Mouse (Mus musculus): ENCODE measurements around the gene Usp49. TPM values are rescaled to one million over a fixed set of nuclear protein-coding genes. Genes with fewer than 3 reads are reported as not detected.

Gene Usp49
- total RNA-seq, 1 experiment from 2014 or later: 8.8 TPM

DNA sequence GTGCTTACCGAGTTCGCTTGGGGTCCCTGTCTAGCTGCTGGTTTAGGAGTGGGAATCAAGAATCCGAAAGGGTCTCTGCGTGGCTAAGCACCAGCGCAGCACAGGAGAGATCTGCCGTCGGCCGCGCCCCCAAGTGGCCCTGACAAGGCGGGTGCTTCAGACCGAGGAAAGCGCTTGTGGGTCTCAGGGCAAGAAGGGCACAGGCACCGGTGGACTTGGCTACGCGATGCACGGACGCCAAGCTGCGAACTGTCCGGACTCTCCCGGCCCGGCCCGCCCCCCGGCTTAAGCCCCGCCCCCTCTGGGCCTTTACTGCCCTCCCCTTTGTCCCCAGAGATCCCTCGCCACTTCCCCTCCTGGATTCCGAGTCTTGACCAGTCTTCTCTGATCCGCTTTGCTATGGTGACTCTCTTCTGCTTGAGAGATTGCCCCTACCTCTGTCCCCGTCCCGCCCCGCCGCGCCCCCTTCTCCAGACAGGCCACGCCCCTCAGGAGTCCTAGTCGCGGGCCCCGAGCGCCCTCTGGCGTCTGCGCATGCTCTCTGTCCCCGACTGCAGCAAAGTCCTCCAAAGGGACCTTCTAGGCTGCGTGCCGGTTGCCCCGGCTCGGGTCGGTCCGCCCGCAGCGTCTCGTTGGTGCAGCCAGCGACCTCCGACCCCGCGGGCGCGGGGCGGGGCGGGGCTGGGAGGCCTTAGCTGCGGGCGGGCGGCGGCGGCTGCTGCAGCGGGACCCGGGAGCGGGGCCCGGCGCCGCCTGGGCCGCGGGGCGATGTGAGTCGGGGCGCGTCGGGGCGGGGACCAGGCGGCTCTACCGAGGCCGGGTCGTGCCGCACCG is 64.2 kb downstream of the Usp49 start, which contains the start of gene Prickle4:
Prickle4 (minus strand) TSS at position 234 of the 834 bp plus-strand sequence.
- DNase-seq: peak; percentile 99

DNA sequence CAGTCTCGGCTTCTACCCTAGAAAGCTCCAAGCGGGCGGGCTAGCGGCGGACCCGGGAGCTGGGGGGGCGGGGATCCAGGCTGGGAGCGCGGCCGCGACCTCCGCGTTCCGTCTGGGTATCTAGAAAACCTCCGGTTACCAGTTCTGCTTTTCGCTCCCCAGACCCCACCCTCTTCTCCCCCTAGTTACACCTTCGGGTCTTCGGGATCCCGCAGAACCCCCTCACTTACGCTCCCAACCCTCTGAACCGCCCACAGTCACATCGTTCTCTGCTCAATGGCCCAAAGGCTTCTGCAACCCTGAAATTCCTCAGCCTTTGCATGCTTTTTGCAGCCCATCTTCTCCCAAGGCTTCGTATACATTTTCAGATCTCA is 64.8 kb downstream of the Usp49 start:
- no peak for DNase-seq

DNA sequence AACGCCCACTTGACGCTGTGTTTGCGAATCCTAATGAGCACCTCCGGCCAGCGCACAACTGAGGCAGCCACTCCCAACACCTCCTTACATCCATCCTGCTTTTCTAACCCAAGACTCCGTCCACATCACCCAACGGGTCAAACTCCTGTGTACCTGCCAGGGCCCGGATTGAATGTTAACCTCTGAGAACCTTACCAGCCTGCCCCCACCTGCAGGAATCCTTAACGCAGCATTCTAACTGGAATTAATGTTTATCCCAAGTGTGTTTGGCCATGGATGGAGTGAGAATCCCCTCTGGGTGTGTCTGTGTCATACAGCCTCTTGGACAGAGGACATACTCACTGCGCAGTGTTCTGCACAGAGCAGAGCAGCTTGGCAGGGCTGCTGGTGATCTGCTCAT is 67.7 kb downstream of the Usp49 start:
- DNase-seq: no peak

DNA sequence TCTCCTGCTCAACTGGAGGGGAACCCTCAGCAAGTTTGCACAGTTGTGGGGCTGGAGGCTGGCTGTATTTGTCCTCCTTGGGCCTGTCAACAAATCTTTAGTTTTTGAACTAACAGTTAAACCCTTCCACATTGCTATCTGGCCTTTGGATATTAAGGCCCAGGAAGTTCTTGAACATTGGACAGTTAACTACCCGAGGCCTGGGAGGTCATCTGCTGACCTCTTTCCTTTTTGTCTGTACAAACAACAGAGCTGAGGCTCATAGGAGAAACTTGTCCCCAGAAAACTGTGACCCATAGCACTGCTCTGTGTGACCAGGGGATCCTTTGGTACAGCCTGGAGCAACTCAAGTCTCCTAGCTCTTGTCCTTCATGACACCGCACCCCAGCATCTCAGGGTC is 68.6 kb downstream of the Usp49 start:
- no peak for DNase-seq

DNA sequence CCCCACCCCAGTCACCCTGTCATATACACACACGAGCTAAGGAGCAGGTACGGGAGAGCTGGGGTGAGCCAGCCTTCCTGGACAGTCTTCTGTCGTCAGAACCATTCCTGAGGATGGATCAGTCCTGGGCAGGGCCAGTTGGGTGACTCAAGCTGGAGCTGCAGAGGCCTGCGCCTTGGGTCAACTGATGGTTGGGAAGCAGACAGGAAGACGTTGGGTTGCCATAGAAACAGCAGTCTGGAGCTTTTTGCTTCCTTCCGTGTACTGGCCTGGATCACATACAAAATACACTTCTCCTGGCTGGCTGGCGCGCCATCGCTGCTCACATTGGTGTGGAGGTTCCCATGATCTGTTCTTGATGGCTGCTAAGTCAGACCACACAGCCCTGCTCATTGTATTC is 71.3 kb downstream of the Usp49 start:
- DNase-seq: no peak

DNA sequence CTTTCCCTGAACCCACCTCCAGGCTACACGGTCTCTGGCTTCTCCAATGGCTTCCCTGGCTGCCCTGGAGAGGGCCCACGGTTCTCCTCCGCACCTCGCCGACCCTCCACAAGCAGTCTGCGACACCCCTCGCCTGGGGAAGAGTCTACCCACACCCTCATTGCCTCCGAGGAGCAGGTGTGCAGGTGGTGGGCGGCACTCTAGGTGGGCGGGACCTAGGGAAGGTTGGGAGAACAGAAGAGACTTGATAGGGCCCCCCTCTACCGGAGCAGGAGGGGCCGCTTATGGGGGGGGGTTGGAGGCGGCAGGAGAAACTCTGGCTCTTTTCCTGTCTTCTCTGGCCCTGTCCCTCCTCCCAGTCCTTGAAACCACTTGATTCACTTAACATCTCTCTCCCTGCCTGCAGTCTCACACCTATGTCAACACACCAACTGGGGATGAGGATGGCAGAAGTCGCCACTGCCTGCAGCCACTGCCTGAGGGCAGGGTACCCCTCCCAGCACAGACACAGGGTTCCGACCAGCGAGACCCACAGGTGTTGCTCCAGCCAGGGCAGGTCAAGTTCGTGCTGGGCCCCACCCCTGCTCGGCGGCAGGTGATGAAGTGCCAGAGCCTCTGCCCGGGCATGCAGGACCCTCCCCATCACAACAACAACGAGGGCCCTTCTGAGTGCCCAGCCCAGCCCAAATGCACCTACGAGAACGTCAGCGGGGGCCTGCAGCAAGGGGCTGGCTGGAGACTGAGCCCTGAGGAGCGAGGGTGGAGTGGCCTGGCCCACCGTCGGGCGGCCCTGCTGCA is 72.3 kb downstream of the Usp49 start:
- DNase-seq: no peak

DNA sequence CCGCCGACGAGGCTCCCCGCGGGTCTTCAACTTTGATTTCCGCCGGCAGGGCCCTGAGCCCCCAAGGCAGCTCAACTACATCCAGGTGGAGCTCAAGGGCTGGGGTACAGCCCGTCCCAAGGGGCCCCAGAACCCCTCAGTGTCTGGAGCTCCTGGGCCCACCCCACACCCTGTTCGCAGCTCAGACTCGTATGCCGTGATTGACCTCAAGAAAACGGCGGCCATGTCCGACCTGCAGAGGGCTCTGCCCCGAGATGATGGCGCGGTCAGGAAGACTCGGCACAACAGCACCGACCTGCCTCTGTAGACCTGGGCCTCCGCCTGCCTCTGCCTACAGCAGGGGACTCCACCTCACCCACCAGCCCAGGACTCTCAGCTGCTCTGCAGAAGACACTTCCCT is 73.1 kb downstream of the Usp49 start:
- no peak for DNase-seq

DNA sequence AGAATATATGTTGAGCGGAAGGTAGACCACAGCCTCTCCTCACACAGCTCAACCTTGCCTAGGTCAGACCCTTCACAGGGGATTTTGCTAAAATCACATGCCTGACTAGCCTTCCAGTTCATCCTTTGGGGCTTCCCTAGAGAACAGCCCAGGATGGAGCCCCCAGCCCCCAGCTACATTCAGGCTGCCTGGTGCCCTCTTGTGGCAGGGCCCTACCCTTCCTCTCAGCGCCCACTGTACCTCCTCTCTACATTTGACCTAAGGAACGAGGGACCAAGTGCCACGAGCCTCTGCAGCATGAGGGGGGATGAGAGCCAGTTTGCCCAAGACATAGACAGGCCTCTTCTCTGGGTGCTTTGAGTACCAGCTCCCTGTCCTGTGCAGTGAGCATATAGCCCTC is 74.2 kb downstream of the Usp49 start:
- DNase-seq: no peak

DNA sequence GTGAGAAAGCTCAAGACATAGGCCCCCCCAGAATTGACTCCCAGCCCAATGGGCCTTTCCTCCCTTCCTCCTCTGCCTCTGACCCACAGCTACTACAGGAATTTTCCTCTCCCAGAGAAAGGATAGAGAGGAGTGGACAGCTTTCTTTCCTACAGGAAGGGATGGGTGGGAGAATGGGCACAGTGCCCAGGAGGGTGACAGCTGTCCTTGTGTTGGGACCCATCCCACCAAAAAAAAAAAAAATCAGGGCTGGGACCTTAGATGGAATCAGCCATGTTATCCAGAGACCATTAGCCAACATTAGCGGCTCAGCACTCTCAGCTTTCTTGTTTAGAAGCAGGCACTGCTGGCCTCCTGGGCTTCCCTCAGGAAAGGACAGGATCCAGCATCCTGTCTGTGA is 75.7 kb downstream of the Usp49 start:
- no peak for DNase-seq

DNA sequence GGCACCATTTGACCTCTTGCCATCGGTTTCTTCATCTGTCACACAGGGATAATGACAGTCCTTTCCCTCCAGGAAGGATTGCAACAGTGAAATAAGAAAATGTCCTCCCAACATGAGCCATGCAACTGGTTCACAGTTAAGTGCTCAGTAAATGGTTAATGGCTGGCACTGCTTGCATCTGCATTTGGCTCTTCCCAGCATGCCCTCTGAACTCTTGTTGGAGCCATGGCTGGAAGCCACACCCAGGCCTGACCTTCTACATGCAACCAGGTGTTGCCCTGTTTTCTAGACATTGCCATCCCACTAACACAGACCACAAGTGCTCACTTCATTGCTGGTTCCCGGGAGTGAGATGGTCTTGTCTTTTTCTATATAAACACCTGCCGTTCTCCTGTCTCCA is 77.5 kb downstream of the Usp49 start:
- DNase-seq: no peak

DNA sequence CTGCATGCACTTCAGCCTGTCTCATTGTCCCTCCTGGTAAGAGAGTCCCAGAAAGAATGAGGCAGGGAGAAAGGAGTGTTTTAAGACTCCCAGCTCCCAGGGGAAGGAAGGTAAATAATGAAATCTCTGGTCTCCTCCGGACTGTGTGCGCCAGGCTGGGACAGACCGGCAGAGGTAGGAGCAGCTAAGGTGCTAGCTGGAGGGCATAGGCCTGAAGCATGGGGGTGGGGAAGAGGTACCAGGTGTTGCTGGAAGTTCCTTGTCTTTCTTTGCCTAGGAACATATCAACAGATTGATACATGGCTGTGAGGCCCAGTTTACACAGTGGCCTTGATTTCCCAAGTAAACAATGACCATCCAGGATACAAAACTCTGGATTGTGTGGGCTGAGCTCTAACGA is 78.5 kb downstream of the Usp49 start:
- DNase-seq: no peak

DNA sequence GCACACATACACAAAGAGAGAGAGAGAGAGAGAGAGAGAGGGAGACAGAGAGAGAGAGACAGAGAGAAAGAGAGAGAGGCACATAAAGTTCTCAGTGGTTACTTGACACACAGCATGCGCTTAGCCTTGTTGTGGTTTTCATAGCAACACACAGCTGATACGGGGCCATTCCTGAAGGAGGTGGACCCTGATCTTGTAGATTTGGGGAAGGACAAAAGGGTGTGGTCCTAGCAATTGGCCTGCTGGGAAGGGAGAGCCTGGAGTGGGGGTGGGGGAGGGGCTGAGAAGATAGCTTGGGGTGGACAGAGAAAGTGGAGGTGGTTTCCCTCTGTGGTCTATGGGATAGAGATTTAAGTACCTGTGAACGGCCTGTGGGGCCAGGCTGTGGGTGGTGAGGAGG is 79.5 kb downstream of the Usp49 start:
- no peak for DNase-seq

DNA sequence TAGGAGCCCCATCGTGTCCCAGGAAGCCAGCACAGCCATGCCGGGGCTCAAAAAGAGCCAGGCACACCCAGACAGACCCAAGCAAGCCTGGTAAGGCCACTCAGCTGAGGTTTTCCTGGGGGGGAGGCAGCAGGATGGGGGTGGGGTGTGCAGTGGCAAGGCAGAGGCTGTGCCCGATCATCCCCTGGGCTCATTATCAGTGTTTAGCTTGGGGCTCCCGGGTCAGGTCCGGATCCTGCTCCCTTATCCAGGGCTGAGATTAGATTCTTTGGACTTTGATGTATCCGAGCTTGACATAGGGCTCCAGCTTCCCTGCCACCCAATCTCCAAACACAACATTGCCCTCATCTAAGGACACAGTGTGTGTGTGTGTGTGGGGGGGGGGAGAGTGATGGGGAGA is 81.4 kb downstream of the Usp49 start:
- no peak for DNase-seq

DNA sequence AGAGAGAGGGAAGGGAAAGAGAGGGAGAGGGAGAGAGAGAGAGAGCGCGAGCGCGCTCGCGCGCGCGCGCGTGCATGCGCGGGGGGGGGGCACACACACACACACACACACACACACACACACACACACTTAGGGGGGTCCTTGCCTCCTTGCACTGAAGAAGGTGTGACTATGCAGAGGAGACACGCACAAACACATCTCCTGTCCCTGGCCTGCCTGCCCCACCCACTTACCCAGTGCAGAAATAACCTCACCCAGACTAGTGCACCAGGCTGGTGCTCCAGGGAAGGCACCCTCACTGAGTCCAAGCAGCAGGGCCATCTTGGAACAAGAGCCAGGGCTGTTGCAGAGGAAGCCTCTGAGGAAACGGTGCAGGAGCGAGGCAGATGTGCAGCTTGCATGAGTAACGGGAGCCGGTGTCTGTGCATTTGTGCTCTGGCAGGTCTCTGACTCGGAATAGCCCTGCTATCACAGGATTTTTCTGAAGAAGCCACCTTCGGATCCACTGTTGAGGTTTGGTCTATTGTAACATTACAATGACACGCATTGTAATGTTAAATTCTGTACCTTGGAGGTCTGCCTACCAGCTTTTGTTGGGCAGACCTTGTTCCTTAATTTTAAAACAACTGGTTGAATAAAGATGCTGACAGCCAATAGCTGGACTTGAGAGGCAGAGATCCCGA is 82.5 kb downstream of the Usp49 start:
- no peak for DNase-seq

DNA sequence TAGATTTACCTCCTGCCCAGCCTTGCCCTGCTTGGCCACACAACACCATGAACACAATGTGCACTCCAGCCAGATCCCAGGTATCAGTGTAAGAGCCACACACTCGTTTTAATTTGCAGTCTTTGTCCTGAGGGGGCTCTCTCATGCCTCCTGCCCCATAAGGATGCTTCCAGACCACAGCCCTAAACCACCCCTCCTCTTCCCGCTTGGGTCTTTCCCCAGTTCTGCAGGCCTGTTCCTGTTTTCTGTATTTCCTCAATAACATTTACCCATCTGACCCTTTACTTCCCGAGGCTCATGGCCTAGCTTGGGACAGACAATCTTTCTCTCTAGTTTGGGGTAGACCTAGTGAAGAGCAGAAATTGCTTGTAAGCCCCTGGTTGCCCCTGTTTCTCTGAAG is 84.5 kb downstream of the Usp49 start:
- DNase-seq: no peak

DNA sequence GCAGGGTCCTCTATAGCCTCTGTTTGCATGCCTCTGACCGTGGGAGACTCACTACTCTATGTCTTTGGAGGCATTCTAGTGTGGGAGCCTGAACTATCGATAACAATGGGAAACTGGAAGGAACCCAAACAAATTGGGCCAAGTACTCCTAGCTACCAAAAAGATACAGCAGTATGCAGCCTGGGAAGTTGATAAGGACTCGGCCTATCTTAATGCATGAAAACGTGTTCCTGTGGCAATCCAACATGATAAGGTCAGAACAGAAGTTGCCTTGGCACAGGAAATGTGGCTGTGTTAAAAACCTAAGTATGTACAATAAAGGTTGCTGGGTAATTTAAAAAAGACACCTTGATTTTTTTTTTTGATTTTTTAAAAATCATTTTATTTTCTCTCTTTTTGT is 90.7 kb downstream of the Usp49 start:
- no peak for DNase-seq

DNA sequence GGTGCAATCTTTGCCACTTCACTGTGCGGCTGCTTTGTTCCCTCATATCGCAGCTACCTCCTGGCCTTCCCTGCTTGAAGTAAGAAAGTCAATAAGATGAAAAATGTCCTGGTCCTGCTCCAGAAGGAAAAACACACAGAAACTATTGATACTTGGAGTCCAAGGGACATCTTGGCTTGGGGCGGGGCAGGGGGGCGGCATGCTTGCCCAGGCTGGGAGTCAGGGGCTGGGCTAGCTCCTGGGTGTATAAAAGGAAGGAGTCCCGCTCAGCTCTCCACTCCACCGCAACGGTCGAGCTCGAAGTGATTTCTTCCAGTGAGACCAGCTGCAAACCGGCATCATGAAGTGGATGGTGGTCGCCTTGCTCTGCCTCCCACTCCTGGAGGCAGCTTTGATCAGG is 96.1 kb downstream of the Usp49 start, which contains the start of gene Pgc:
Pgc (plus strand) TSS at position 277 of the 400 bp plus-strand sequence.
- no peak for DNase-seq

DNA sequence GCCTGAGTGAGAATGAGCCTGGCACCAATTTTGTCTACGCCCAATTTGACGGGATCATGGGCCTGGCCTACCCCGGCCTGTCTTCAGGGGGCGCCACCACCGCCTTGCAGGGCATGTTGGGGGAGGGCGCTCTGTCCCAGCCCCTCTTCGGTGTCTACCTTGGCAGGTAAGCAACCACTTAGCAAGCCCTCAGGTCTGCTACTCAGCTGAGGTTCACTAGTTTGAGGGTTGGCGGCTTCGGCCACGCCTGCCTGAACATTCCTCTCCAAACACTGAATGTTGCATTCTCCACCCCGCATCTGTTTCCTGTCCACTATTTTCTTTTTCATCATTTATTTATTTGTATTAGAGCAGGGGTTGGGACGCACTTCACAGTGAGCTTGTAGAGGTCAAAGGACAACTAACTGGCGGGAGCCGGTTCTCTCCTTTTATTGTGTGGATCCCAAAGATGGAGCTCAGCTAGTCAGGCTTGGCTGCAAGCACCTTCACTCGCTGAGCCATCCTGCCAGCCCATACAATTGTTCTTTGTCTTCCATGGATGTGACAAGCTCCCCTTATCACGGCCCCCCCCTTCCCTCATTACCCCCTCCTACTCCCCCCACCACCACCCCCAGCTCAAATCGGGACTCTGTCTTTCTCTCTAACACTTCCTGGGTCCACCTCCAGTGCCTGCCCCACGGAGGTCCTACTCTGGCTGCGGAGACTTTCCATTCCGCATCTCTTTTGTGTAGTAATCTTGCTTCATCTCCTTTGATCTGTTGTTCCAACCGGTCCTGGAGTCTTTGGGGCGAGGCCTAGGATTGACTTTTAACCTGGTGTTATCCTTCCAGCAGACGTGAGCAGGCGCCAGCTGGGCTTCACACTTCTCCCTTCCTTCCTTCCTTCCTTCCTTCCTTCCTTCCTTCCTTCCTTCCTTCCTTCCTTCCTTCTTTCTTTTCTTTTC is 100.4 kb downstream of the Usp49 start:
- DNase-seq: no peak

DNA sequence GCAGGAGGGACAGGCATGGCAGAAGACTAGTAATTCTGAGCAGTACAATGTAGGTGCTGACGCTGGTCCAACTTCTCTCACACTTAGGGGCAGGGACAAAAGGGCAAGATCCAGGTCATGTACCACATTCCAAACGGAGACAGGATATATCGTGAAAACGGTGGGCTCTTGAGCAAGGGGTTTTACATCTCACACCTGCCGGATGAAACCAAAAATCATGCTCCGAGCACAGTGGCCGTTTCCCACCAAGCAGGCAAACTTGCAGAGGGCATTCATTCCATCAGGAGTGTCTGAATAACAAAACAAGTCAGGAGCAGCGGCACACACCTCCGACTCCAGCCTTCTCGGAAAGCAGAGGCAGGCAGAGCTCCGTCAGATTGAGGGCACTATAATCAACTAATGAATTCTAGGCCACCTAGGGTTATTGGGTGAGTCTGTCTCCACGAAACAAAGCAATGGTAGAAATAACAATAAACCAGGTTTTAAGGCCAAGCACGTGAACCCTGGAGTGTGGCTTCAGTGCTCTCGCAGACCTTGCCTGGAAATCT is 105.1 kb downstream of the Usp49 start:
- DNase-seq: no peak
